Mouse (Mus musculus) neutrophil, adult 59 days (primary cell): ENCODE data around the gene Zfp866. TPM values are rescaled to one million over a fixed set of nuclear protein-coding genes. Genes with fewer than 3 reads are reported as not detected.

Experiments used
- total RNA-seq, 2 experiments: library from RNA; stranded (reverse); gene quantifications; 1 replicate in 1 of 2; 2 replicates in 1 of 2; pipeline ENCODE4 v1.2.4; 2023

Zfp866 gene
- 10 to 100 TPM; 13.4 to 14.8 TPM for total RNA-seq

GRCm38 (mm10) chr8:69790773-69791367 lies at the start of gene Zfp866, which contains the start of gene Atp13a1:
Gene Zfp866, minus strand, starts transcription at chr8:69791178.
Gene Atp13a1, plus strand, starts transcription at chr8:69791163.

GRCm38 (mm10) chr8:69832298-69832853 lies 41.4 kb upstream of the Zfp866 start, which contains the start of gene Pbx4:
Gene Pbx4, plus strand, starts transcription at chr8:69832491.

DNA sequence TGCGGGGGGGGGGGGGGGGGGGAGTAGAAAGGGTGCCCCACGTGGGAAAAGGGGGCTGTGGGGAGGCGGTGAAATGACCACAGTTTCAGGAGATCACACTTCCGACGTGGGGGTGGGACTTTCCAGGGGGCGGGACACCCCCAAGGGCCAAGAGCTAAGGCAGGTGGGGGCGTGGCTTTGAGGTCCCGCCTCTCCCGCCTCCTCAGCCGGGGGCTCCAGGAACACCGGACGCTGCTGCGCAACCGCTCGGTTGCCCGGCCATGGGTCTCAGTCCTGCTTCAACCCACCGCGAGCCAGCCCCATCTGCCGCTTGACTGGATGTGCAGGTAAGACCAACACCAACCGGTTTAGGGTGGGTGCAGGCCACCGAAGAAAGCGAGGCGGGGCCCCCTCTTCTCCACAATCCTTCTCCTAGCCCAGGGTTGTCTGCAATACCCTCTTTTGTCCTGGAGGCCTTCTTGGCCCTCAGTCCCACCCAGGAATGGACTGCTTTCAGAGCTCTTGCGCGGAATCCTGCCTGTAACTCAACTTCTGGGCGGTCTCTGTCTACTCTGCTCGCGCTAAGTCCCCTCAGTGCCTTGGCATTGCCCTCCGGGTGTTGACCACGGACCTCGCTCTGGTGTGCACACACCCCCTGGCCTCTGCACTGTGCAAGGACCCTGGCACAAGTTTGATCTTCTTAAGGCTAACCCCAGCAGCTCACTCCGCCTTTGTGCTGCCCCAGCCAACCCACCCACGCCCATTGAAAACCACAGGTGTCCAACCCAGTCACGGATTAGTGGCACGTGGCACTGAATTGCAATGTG lies 31.6 kb upstream of the Zfp866 start, which contains the start of gene Lpar2:
Gene Lpar2 (plus strand): TSS at position 44 of the 806 bp plus-strand sequence.

DNA sequence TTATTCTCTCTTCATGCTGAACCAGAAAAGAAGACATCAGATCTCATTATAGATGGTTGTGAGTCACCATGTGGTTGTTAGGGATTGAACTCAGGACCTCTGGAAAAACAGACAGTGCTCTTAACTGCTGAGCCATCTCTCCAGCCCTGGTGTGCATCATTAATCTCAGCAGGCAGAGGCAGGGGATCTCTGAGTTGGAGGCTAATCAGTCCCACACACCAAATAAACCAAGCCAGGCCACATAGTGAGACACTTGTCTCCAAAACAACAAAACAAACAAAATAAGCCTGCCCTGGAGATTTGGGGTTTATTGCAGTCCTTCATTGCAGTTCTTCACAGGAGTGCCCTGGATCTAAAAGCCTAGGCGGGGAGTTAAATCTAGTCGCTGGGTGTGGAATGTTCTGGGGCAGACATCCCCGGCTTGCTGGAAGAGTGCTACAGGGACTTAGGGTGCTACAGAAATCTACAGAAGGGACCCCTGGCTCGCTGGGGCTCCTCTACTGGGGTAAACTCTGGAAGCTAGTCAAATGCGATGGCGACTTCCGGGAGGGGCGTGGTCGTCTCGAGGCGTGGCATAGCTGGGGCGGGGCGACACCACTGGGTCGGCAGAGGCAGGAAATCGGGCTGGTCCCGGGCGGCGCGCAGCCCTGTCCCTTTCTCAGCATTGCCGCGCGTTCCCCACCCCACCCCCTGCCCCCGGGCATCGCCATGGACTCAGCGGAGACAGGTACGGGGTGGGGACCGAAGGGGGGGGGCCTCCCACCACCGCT lies 17.3 kb upstream of the Zfp866 start, which contains the start of gene Gmip:
Gene Gmip (plus strand): TSS at position 586 of the 770 bp plus-strand sequence.

DNA sequence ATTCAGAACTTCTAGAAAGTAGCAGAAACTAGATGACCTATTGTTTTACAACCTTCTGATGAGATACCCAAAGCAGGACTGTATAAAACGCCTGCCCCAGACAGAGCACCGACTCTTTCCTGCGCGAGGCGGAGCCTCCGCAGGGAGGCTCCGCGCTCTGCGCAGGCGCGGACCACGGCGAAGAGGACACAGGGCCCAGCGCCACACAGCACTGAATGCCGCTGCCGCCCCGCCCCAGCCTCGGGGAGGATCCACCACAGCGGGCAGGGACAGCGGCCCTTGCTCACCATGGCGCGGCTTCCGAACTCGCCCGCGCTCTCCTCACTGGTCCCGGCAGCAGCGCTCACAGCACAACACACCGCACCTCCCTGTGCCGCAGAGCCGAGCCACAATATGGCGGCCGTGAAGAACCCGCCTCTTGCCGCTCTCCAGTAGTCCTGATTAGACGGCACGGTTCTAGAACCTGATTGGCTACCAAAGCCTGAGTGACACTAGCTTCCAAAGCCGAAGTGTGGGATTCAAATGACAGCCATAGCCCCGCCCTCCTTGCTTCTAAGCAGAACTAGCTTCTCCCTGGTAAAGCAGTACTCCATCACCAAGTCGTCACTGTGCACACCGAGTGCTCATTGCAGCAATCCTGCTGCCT lies 16.4 kb downstream of the Zfp866 start, which contains the start of gene Gm20422:
Gene Gm20422 (minus strand): TSS at position 384 of the 646 bp plus-strand sequence.

GRCm38 (mm10) chr8:69749544-69750454 lies 41.2 kb downstream of the Zfp866 start, which contains the start of gene Zfp963:
Gene Zfp963, minus strand, starts transcription at chr8:69749970.

Other genes with a start within 250 kb of the Zfp866 start
- 10 to 100 TPM; 23.3 to 27.1 TPM for gene Zfp868, start 165.6 kb downstream of the Zfp866 start, total RNA-seq
- under 1 TPM; 0.09 to 0.15 TPM for gene Zfp964, start 136.7 kb downstream of the Zfp866 start, total RNA-seq
- 10 to 100 TPM; 21.2 to 23.3 TPM for gene Zfp869, start 80.5 kb downstream of the Zfp866 start, total RNA-seq
- 1 to 10 TPM; 2.5 to 2.8 TPM for gene Zfp963, start 41.2 kb downstream of the Zfp866 start, total RNA-seq
- not detected for gene Gm20422, start 16.3 kb downstream of the Zfp866 start, total RNA-seq
- 10 to 100 TPM; 25.0 to 29.1 TPM for gene Atp13a1, start within 50 bp of the Zfp866 start, total RNA-seq
- 100 to 1,000 TPM; 409 to 453 TPM for gene Gmip, start 17.5 kb upstream of the Zfp866 start, total RNA-seq
- gene Lpar2, start 31.3 kb upstream of the Zfp866 start, total RNA-seq, result 1 to 10 TPM; 3.1 to 3.6 TPM
- gene Pbx4, start 41.3 kb upstream of the Zfp866 start, total RNA-seq, result 1 to 10 TPM; 1.1 to 2.9 TPM
- gene Cilp2, start 96.5 kb upstream of the Zfp866 start, total RNA-seq, result not detected
- 1 to 10 TPM in 1 of 2 experiments, under 1 TPM in 1; 0.53 to 1.1 TPM for gene Tssk6, start 111.0 kb upstream of the Zfp866 start, total RNA-seq
- gene Ndufa13, start 111.4 kb upstream of the Zfp866 start, total RNA-seq, result 10 to 100 TPM; 57.7 to 58.4 TPM
- not detected for gene Yjefn3, start 111.5 kb upstream of the Zfp866 start, total RNA-seq
- gene Gatad2a, start 205.2 kb upstream of the Zfp866 start, total RNA-seq, result 10 to 100 TPM; 65.9 to 67.4 TPM